Mouse (Mus musculus): ENCODE data around the gene Adam1a. TPM values are rescaled to one million over a fixed set of nuclear protein-coding genes. Genes with fewer than 3 reads are reported as not detected.

The Adam1a gene
- polyA plus RNA-seq, 2 experiments: 0.28 to 1.6 TPM

GRCm38 (mm10) chr5:121474610-121475009, 70.7 kb downstream of the Adam1a start:
- no peak overlapping the region for H3K27ac ChIP-seq
- H3K9me3 ChIP-seq (ENCODE audit: control insufficient read depth, low read length): no peaks in the 10 kb centered on the region; the same call in 1 of the 2 replicates
- WGBS (ENCODE audit: insufficient replicate concordance): 76% methylated on average over 7 of the region's 7 CpGs
- no peak overlapping the region for H3K9ac ChIP-seq (replicated peaks)
- no peaks in the 10 kb centered on the region for H3K27me3 ChIP-seq (ENCODE audit: control insufficient read depth, insufficient read depth, low read length)
- ATAC-seq (ENCODE audit: insufficient read depth) (no peak), DNase-seq (ENCODE audit: low read depth in 3 of 3, low spot score in 3 of 3) (no peak)
- no peak overlapping the region for H3K4me3 ChIP-seq (ENCODE audit: insufficient read depth in 1 of 2, low read depth in 2 of 2, low read length in 2 of 2)
- H3K4me1 ChIP-seq (replicated peaks; ENCODE audit: control insufficient read depth in 2 of 2, insufficient read depth in 2 of 2, low read length in 1 of 2): peaks cover 12 to 42% of the 10 kb centered on the region in 2 experiments
- H3K4me2 ChIP-seq (ENCODE audit: low read depth): no peak overlapping the region
- TF ChIP-seq EP300 (IDR thresholded peaks at IDR 0.05; ENCODE audit: low read depth): no peak
- no peak for TF ChIP-seq CTCF (IDR thresholded peaks at IDR 0.05; ENCODE audit: low read depth)
- H3K36me3 ChIP-seq (replicated peaks; ENCODE audit: control insufficient read depth, insufficient read depth, low read depth): no peaks in the 10 kb centered on the region

GRCm38 (mm10) chr5:121472411-121472810, 72.9 kb downstream of the Adam1a start:
- H3K9ac ChIP-seq (replicated peaks): no peak overlapping the region
- 68% methylated on average over 2 of the region's 2 CpGs for WGBS (ENCODE audit: insufficient replicate concordance)

DNA sequence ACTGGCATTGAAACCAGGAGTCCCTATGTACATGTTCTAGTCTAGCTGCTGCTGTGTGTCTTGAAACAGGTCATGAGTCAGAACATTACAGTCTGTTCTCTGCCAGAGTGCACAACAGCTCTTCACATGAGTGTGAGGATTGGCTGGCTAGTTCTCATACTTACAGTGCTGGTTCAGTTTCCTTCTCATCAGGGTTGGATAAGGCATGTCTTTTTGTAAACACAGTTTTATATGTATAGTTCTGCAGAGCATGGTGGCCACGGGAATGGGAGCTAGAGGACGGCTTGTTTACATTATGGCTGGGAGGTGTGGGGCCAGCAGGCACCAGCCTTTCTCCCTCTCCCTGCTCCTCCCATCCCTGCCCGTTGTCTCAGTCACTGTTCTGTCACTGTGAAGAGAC, 75.7 kb downstream of the Adam1a start:
- ATAC-seq (ENCODE audit: insufficient read depth) (no peak), DNase-seq (ENCODE audit: low read depth in 3 of 3, low spot score in 3 of 3) (no peak)
- Histone ChIP-seq H3K27me3 (ENCODE audit: control insufficient read depth, insufficient read depth, low read length) (no peaks in the 10 kb centered on the region), H3K4me3 (ENCODE audit: insufficient read depth in 1 of 2, low read depth in 2 of 2, low read length in 2 of 2) (no peak overlapping the region), H3K4me1 (replicated peaks; ENCODE audit: control insufficient read depth in 2 of 2, insufficient read depth in 2 of 2, low read length in 1 of 2) (peaks cover 0 to 20% of the 10 kb centered on the region in 2 experiments), H3K27ac (no peak overlapping the region), H3K36me3 (replicated peaks; ENCODE audit: control insufficient read depth, insufficient read depth, low read depth) (no peaks in the 10 kb centered on the region), H3K9ac (replicated peaks) (no peak overlapping the region), H3K4me2 (ENCODE audit: low read depth) (no peak overlapping the region), H3K9me3 (ENCODE audit: control insufficient read depth, low read length) (no peaks in the 10 kb centered on the region)
- no peak for TF ChIP-seq CTCF (IDR thresholded peaks at IDR 0.05; ENCODE audit: low read depth)
- TF ChIP-seq EP300 (IDR thresholded peaks at IDR 0.05; ENCODE audit: low read depth): no peak
- WGBS (ENCODE audit: insufficient replicate concordance): 34% methylated on average over 3 of the region's 3 CpGs

More at GRCm38 (mm10) chr5:121472411-121472810, 72.9 kb downstream of the Adam1a start:
- no peak overlapping the region for H3K4me2 ChIP-seq (ENCODE audit: low read depth)
- DNase-seq (ENCODE audit: low read depth in 3 of 3, low spot score in 3 of 3): no peak
- TF ChIP-seq CTCF (IDR thresholded peaks at IDR 0.05; ENCODE audit: low read depth): no peak
- H3K4me3 ChIP-seq (ENCODE audit: insufficient read depth in 1 of 2, low read depth in 2 of 2, low read length in 2 of 2): no peak overlapping the region
- no peak overlapping the region for H3K27ac ChIP-seq
- peaks cover 12 to 42% of the 10 kb centered on the region in 2 experiments for H3K4me1 ChIP-seq (replicated peaks; ENCODE audit: control insufficient read depth in 2 of 2, insufficient read depth in 2 of 2, low read length in 1 of 2)
- ATAC-seq (ENCODE audit: insufficient read depth): no peak
- no peaks in the 10 kb centered on the region for H3K27me3 ChIP-seq (ENCODE audit: control insufficient read depth, insufficient read depth, low read length)
- no peaks in the 10 kb centered on the region; the same call in 1 of the 2 replicates for H3K9me3 ChIP-seq (ENCODE audit: control insufficient read depth, low read length)
- H3K36me3 ChIP-seq (replicated peaks; ENCODE audit: control insufficient read depth, insufficient read depth, low read depth): no peaks in the 10 kb centered on the region

Other genes with a start within 250 kb of the Adam1a start
- 17.8 and 18.4 TPM in 2 replicates for gene Trafd1, start 159.8 kb downstream of the Adam1a start, polyA plus RNA-seq (2012; rRNA removed)
- gene Trafd1, start 159.8 kb downstream of the Adam1a start, polyA plus RNA-seq (2014; fragmentation: Nextera tagmentation; extraction: Ambion mirVana): 16.6 and 17.1 TPM in 2 replicates
- 6.2 and 8.8 TPM in 2 replicates for gene Naa25, start 147.5 kb downstream of the Adam1a start, polyA plus RNA-seq (2012; rRNA removed)
- 18.5 and 23.6 TPM in 2 replicates for gene Naa25, start 147.5 kb downstream of the Adam1a start, polyA plus RNA-seq (2014; fragmentation: Nextera tagmentation; extraction: Ambion mirVana)
- 0.46 and 0.69 TPM in 2 replicates for gene Tmem116, start 93.6 kb downstream of the Adam1a start, polyA plus RNA-seq (2012; rRNA removed)
- gene Tmem116, start 93.6 kb downstream of the Adam1a start, polyA plus RNA-seq (2014; fragmentation: Nextera tagmentation; extraction: Ambion mirVana): 0.57 and 1.0 TPM in 2 replicates
- 26.4 and 63.7 TPM in 2 replicates for gene Erp29, start 93.0 kb downstream of the Adam1a start, polyA plus RNA-seq (2012; rRNA removed)
- gene Erp29, start 93.0 kb downstream of the Adam1a start, polyA plus RNA-seq (2014; fragmentation: Nextera tagmentation; extraction: Ambion mirVana): 74.9 and 82.1 TPM in 2 replicates
- not detected in 2 replicates for gene Adam1b, start 42.0 kb downstream of the Adam1a start, polyA plus RNA-seq (2012; rRNA removed)
- not detected in 2 replicates for gene Adam1b, start 42.0 kb downstream of the Adam1a start, polyA plus RNA-seq (2014; fragmentation: Nextera tagmentation; extraction: Ambion mirVana)
- 0.07 TPM in 1 of 2 replicates, not detected in the other for gene Gm42878, start within 50 bp of the Adam1a start, polyA plus RNA-seq (2012; rRNA removed)
- not detected in 2 replicates for gene Gm42878, start within 50 bp of the Adam1a start, polyA plus RNA-seq (2014; fragmentation: Nextera tagmentation; extraction: Ambion mirVana)
- gene Mapkapk5, start 423 bp upstream of the Adam1a start, polyA plus RNA-seq (2012; rRNA removed): 27.2 and 43.4 TPM in 2 replicates
- 22.8 and 31.4 TPM in 2 replicates for gene Mapkapk5, start 423 bp upstream of the Adam1a start, polyA plus RNA-seq (2014; fragmentation: Nextera tagmentation; extraction: Ambion mirVana)
- gene Aldh2, start 48.3 kb upstream of the Adam1a start, polyA plus RNA-seq (2012; rRNA removed): 113 and 157 TPM in 2 replicates
- gene Aldh2, start 48.3 kb upstream of the Adam1a start, polyA plus RNA-seq (2014; fragmentation: Nextera tagmentation; extraction: Ambion mirVana): 48.1 and 61.7 TPM in 2 replicates
- 0.81 and 1.1 TPM in 2 replicates for gene Acad12, start 73.5 kb upstream of the Adam1a start, polyA plus RNA-seq (2012; rRNA removed)
- gene Acad12, start 73.5 kb upstream of the Adam1a start, polyA plus RNA-seq (2014; fragmentation: Nextera tagmentation; extraction: Ambion mirVana): 0.69 and 0.87 TPM in 2 replicates
- 1.6 and 1.7 TPM in 2 replicates for gene Acad10, start 115.0 kb upstream of the Adam1a start, polyA plus RNA-seq (2012; rRNA removed)
- gene Acad10, start 115.0 kb upstream of the Adam1a start, polyA plus RNA-seq (2014; fragmentation: Nextera tagmentation; extraction: Ambion mirVana): 2.2 and 2.6 TPM in 2 replicates
- gene Brap, start 115.1 kb upstream of the Adam1a start, polyA plus RNA-seq (2012; rRNA removed): 9.7 and 12.5 TPM in 2 replicates
- 22.7 and 22.9 TPM in 2 replicates for gene Brap, start 115.1 kb upstream of the Adam1a start, polyA plus RNA-seq (2014; fragmentation: Nextera tagmentation; extraction: Ambion mirVana)
- gene Atxn2, start 165.9 kb upstream of the Adam1a start, polyA plus RNA-seq (2012; rRNA removed): 24.1 and 24.6 TPM in 2 replicates
- gene Atxn2, start 165.9 kb upstream of the Adam1a start, polyA plus RNA-seq (2014; fragmentation: Nextera tagmentation; extraction: Ambion mirVana): 19.3 and 20.5 TPM in 2 replicates

Measured in liver, embryonic 14.5 days (tissue).